Mouse (Mus musculus): ENCODE data around the gene Ano6.

- TF ChIP-seq KAT2A (IDR thresholded peaks at IDR 0.05; ENCODE audit: insufficient replicate concordance, low read length), result no peak
- TF ChIP-seq CHD2 (IDR thresholded peaks at IDR 0.05; ENCODE audit: low read length), result no peak
- TF ChIP-seq NELFE (IDR thresholded peaks at IDR 0.05; ENCODE audit: low read depth, low read length), result no peak
- TF ChIP-seq CTCF (conservative IDR thresholded peaks at IDR 0.05 in 1 of 2, IDR thresholded peaks at IDR 0.05 in 1 of 2; ENCODE audit: low read depth in 2 of 2, low read length in 2 of 2), result no peak
- TF ChIP-seq MAFK (IDR thresholded peaks at IDR 0.05; ENCODE audit: insufficient replicate concordance, low read length), result no peak
- no peak for TF ChIP-seq MAX (IDR thresholded peaks at IDR 0.05; ENCODE audit: low read length)
- TF ChIP-seq TCF12 (IDR thresholded peaks at IDR 0.05; ENCODE audit: low read depth, low read length), result no peak
- TF ChIP-seq EP300 (IDR thresholded peaks at IDR 0.05; ENCODE audit: low read length), result no peak
- no peak for TF ChIP-seq ZC3H11A (IDR thresholded peaks at IDR 0.05; ENCODE audit: low read depth, low read length)
- TF ChIP-seq RCOR1 (conservative IDR thresholded peaks at IDR 0.05; ENCODE audit: low read depth, low read length), result no peak
- TF ChIP-seq MYC (IDR thresholded peaks at IDR 0.05; ENCODE audit: low read depth, low read length), result no peak
- no peak for TF ChIP-seq POLR2A (IDR thresholded peaks at IDR 0.05; ENCODE audit: low read depth, low read length)
Observed at GRCm38 (mm10) chr15:95892171-95892570, 101.5 kb downstream of the Ano6 start.

Data from CH12.LX (cell line).